Mouse (Mus musculus): Measurements from ENCODE around the gene Zmat1. TPM values are rescaled to one million over a fixed set of nuclear protein-coding genes. Genes with fewer than 3 reads are reported as not detected.

Gene Zmat1
- polyA plus RNA-seq (2015; fragmentation: Nextera tagmentation; extraction: Ambion mirVana), result 9.5 and 10.4 TPM in 2 replicates

DNA sequence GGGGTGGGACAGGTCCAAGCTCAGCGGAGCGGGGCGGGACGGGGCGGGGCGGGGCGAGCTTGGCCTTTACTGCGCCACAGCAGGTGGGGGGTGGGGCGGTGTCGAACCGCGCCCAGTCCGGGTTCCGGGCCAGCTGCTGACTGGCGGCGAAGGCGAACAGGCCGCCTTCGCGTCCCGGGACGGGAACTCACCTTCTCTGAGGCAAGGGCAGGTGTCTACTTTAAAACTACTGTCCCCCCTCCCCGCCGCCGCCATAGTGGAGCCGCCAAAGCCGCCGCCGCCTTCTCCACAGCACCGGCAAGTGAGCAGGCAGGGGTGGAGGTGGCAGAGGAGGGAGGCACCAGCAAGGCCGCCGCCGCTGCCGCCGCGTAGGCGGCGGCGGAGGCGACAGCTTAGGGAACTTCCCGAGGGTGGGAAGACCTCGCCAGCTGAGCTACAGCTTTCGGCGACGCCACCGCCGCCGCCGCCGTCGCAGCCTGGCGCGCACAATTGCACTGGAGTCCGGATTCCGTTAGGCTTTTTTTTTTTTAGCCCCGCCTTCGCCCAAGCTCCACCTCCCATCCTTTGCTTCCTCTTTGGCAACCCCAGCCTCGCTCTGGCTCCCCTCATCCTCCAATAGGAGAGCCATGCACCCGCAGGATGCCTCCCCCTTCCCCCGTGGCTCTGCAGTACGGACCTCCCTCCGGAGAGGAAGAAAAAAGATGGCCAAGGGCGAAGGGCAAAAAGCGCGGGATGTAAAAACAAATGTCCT is at the start of gene Zmat1:
TSS of gene Zmat1 (minus strand) at position 490 of the 751 bp plus-strand sequence.

GRCm38 (mm10) chrX:134964546-134964945 is 44.5 kb downstream of the Zmat1 start, which contains the start of gene Nxf2:
Gene Nxf2 (minus strand): TSS chrX:134964754.

Other genes starting within 250 kb of the Zmat1 start
- gene Armcx2, start 200.0 kb downstream of the Zmat1 start, polyA plus RNA-seq (2015; fragmentation: Nextera tagmentation; extraction: Ambion mirVana), result 57.0 and 60.5 TPM in 2 replicates
- gene Nxf2, start 44.5 kb downstream of the Zmat1 start, polyA plus RNA-seq (2015; fragmentation: Nextera tagmentation; extraction: Ambion mirVana), result 0.13 and 0.19 TPM in 2 replicates
- not detected in 2 replicates for gene Gm15023, start 168.4 kb upstream of the Zmat1 start, polyA plus RNA-seq (2015; fragmentation: Nextera tagmentation; extraction: Ambion mirVana)
- gene Tceal6, start 201.5 kb upstream of the Zmat1 start, polyA plus RNA-seq (2015; fragmentation: Nextera tagmentation; extraction: Ambion mirVana), result 71.9 and 74.6 TPM in 2 replicates